Mouse (Mus musculus): ENCODE results near the gene Bpifa6. TPM values are rescaled to one million over a fixed set of nuclear protein-coding genes. Genes with fewer than 3 reads are reported as not detected.

The Bpifa6 gene
- polyA plus RNA-seq, 1 experiment: not detected

DNA sequence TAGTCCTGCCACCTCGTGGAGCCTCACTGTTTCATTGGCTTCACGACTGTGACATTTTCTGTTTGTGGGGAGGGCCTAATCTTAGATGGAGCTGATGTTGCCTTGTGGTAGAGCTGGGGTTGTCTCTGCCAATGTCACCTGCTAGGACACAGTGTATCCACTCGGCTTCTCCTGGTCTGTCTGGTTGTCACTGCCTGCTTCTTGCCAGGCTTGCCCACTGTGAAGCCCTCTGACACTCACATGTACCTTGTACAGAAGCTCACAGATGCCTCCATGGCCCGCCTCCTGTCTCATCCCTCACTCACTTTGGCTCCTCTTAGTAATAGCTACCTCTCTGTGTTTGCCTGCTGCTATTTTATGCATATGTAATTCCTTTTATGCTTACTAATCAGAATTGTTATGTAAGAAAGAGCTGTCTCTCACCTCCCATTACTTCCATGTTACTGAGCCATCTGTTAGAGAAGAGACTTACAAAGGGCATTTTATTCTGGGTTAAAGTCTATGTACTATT, 11.9 kb upstream of the Bpifa6 start:
- TF ChIP-seq GATA1 (IDR thresholded peaks at IDR 0.05; ENCODE audit: low read length) (no peak), TAL1 (IDR thresholded peaks at IDR 0.05; ENCODE audit: low read length) (no peak)
- Histone ChIP-seq H3K36me3 (ENCODE audit: control insufficient read depth) (no peaks in the 10 kb centered on the region), H3K4me3 (replicated peaks) (no peak overlapping the region), H3K9me3 (ENCODE audit: control insufficient read depth, low read length) (no peaks in the 10 kb centered on the region), H3K27me3 (ENCODE audit: control insufficient read depth) (no peaks in the 10 kb centered on the region), H3K4me1 (ENCODE audit: control insufficient read depth) (no peaks in the 10 kb centered on the region)

DNA sequence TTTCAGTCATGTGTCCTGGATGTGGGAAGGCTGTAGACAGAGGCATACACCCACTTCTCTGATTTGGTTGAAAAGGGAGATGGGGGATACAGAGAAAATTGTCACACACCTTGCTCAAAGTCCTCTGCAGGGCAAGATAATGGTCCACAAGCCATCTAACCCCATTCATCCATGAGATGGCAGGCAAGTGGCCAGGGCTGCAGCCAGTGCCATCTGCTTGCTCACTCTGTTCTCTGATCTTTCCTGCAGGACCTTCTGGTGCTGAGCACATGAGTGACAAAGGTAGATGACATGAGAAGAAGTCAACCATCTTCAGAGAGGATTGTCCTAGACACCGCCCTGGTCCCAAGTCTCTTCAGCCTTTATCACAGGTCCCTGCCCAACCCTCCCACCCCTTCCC, 11.4 kb upstream of the Bpifa6 start:
- H3K4me3 ChIP-seq (replicated peaks): no peak overlapping the region
- no peaks in the 10 kb centered on the region for H3K4me1 ChIP-seq (ENCODE audit: control insufficient read depth)
- no peaks in the 10 kb centered on the region for H3K9me3 ChIP-seq (ENCODE audit: control insufficient read depth, low read length)
- H3K36me3 ChIP-seq (ENCODE audit: control insufficient read depth): no peaks in the 10 kb centered on the region
- TF ChIP-seq GATA1 (IDR thresholded peaks at IDR 0.05; ENCODE audit: low read length) (no peak), TAL1 (IDR thresholded peaks at IDR 0.05; ENCODE audit: low read length) (no peak)
- H3K27me3 ChIP-seq (ENCODE audit: control insufficient read depth): no peaks in the 10 kb centered on the region

DNA sequence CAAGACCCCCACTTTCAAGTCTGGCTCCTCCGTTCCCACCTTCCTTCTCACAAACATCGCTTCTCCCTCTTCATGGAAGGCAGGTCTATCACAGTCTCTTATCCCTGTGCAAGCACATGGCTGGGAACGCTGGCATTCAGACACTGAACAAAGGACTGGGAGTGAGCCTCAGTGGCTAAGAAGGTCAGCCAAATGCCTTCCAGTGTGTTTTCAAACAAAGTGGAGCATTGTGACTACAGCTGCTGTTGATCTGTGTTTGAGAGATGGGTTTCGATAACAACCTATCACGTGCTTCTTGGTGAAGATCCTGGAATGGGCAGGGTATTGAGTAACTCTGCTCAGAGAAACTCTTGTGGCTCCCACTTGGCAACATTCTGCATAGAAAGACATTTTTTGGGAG, 4.5 kb upstream of the Bpifa6 start:
- Histone ChIP-seq H3K36me3 (ENCODE audit: control insufficient read depth) (no peaks in the 10 kb centered on the region), H3K4me3 (replicated peaks) (no peak overlapping the region), H3K27me3 (ENCODE audit: control insufficient read depth) (no peaks in the 10 kb centered on the region), H3K9me3 (ENCODE audit: control insufficient read depth, low read length) (no peaks in the 10 kb centered on the region), H3K4me1 (ENCODE audit: control insufficient read depth) (no peaks in the 10 kb centered on the region)
- TF ChIP-seq TAL1 (IDR thresholded peaks at IDR 0.05; ENCODE audit: low read length) (no peak), GATA1 (IDR thresholded peaks at IDR 0.05; ENCODE audit: low read length) (no peak)

DNA sequence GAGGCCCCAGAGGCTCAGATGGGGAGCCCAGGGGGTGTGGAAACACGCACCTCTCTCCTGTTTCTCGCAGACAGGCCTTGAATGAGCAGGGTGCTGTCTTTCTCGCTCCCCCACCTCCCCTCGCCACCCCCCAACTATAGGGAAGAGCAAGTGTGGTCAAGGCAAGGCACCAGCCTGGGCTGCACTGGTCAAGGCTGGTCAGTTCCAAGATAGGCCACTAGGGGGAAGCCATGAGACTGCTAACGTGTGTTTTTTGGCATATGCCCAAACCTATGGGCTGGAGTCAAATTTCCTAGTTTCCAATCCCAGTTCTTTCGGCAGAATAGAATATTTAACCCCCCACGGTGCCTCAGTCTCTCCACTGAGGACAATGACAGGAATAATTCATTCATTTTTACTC, 21.0 kb downstream of the Bpifa6 start:
- Histone ChIP-seq H3K36me3 (ENCODE audit: control insufficient read depth) (no peaks in the 10 kb centered on the region), H3K9me3 (ENCODE audit: control insufficient read depth, low read length) (no peaks in the 10 kb centered on the region), H3K4me1 (ENCODE audit: control insufficient read depth) (no peaks in the 10 kb centered on the region), H3K27me3 (ENCODE audit: control insufficient read depth) (no peaks in the 10 kb centered on the region), H3K4me3 (replicated peaks) (no peak overlapping the region)
- no peak for TF ChIP-seq TAL1 (IDR thresholded peaks at IDR 0.05; ENCODE audit: low read length)
- no peak for TF ChIP-seq GATA1 (IDR thresholded peaks at IDR 0.05; ENCODE audit: low read length)

DNA sequence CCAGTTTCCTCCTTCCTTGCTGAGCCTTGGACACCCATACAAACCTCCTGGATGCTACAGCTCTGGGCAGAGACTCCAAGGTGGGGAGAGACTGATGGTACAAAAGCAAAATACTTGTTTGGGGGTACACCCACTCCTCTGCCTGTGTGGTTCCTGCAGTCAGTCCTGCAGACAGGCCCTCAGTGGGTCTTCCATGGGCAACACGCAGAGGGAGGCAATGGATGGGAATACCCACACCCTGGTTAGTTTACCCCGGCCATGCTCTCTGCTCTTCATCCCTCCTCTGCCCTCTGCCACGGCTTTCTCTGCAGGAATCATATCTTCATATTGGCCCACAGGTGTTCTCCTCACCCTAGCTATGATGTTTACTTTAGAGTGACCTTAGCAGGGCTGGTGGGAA, 25.8 kb downstream of the Bpifa6 start:
- H3K9me3 ChIP-seq (ENCODE audit: control insufficient read depth, low read length): no peaks in the 10 kb centered on the region
- H3K36me3 ChIP-seq (ENCODE audit: control insufficient read depth): no peaks in the 10 kb centered on the region
- no peaks in the 10 kb centered on the region for H3K4me1 ChIP-seq (ENCODE audit: control insufficient read depth)
- TF ChIP-seq TAL1 (IDR thresholded peaks at IDR 0.05; ENCODE audit: low read length) (no peak), GATA1 (IDR thresholded peaks at IDR 0.05; ENCODE audit: low read length) (no peak)
- H3K4me3 ChIP-seq (replicated peaks): no peak overlapping the region
- H3K27me3 ChIP-seq (ENCODE audit: control insufficient read depth): no peaks in the 10 kb centered on the region

DNA sequence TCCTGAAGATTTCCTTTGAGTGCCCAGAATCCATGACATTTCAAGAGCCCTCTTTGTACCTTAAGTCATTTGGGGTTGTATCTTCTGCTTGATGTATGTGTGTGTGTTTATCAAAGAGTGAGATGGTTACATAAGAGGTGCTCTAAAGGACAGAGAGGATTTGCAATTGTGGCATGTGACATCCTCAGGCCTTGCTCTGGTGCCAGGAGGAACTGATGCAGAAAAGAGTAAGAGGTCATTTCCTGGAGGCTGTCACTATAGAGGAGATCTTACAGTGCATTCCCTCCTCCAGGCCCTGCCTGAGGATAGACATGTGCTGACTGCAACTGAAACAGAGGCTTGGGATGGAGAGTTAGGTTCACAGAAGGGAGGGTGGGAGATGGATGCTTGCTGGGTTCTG, 26.3 kb downstream of the Bpifa6 start:
- Histone ChIP-seq H3K9me3 (ENCODE audit: control insufficient read depth, low read length) (no peaks in the 10 kb centered on the region), H3K4me3 (replicated peaks) (no peak overlapping the region), H3K36me3 (ENCODE audit: control insufficient read depth) (no peaks in the 10 kb centered on the region), H3K27me3 (ENCODE audit: control insufficient read depth) (no peaks in the 10 kb centered on the region), H3K4me1 (ENCODE audit: control insufficient read depth) (no peaks in the 10 kb centered on the region)
- no peak for TF ChIP-seq TAL1 (IDR thresholded peaks at IDR 0.05; ENCODE audit: low read length)
- no peak for TF ChIP-seq GATA1 (IDR thresholded peaks at IDR 0.05; ENCODE audit: low read length)

DNA sequence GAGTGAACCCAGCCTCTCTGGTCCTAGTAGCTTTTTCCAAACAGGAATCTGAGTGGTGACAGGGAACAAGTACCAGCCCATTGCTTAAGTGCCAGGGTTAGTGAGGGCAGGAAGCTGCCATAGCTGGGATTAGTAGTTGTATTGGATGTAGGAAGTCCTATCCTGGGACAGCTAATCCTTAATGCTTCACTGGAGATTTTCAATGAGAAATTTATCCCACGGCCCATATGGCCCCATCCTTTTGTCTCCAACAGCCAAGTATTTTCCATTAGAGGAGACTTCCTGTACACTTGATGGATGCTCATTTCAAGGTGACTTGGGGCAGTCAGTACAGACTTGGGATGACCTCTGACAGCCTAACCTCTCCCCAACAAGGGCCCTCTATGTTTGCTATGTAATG, 29.7 kb downstream of the Bpifa6 start:
- Histone ChIP-seq H3K4me1 (ENCODE audit: control insufficient read depth) (no peaks in the 10 kb centered on the region), H3K9me3 (ENCODE audit: control insufficient read depth, low read length) (no peaks in the 10 kb centered on the region), H3K36me3 (ENCODE audit: control insufficient read depth) (no peaks in the 10 kb centered on the region), H3K4me3 (replicated peaks) (no peak overlapping the region), H3K27me3 (ENCODE audit: control insufficient read depth) (no peaks in the 10 kb centered on the region)
- no peak for TF ChIP-seq GATA1 (IDR thresholded peaks at IDR 0.05; ENCODE audit: low read length)

DNA sequence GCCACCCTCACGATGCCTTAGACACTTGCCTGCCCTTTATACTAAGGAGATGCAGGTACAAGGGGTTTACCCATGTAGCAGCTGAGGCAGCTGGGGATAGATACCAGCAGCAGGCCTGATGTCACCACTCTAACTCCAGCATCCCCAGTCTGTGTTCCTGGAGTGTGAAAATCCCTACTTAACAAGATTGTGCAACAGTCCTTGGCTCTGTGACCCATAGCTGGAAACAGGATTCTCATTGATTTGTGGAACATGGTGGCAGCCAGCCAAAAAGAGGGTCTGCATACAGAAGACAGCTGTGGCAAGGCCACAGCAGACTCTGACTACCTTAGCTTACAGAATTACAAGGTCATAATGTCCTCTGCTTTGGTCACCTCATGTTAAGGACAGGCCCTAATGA, 30.3 kb downstream of the Bpifa6 start:
- TF ChIP-seq GATA1 (IDR thresholded peaks at IDR 0.05; ENCODE audit: low read length) (no peak), TAL1 (IDR thresholded peaks at IDR 0.05; ENCODE audit: low read length) (no peak)
- H3K9me3 ChIP-seq (ENCODE audit: control insufficient read depth, low read length): no peaks in the 10 kb centered on the region
- no peaks in the 10 kb centered on the region for H3K4me1 ChIP-seq (ENCODE audit: control insufficient read depth)
- no peak overlapping the region for H3K4me3 ChIP-seq (replicated peaks)
- H3K36me3 ChIP-seq (ENCODE audit: control insufficient read depth): no peaks in the 10 kb centered on the region
- no peaks in the 10 kb centered on the region for H3K27me3 ChIP-seq (ENCODE audit: control insufficient read depth)

DNA sequence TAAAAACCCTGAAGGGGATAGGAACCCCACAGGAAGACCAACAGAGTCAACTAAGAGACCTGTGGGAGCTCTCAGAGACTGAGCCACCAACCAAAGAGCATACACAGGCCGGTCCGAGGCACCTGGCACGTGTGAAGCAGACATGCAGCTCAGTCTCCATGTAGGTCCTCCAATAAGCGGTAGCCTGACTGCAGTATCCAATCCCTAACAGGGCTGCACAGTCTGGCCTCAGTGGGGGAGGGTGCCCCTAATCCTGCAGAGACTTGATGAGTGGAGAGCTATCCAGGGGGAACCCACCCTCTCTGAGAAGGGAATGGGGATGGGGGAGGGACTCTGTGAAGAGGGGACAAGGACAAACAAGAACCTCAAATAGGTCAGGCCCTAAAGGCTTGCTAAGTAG, 31.0 kb downstream of the Bpifa6 start:
- Histone ChIP-seq H3K36me3 (ENCODE audit: control insufficient read depth) (no peaks in the 10 kb centered on the region), H3K9me3 (ENCODE audit: control insufficient read depth, low read length) (no peaks in the 10 kb centered on the region), H3K4me3 (replicated peaks) (no peak overlapping the region), H3K27me3 (ENCODE audit: control insufficient read depth) (no peaks in the 10 kb centered on the region), H3K4me1 (ENCODE audit: control insufficient read depth) (no peaks in the 10 kb centered on the region)
- TF ChIP-seq GATA1 (IDR thresholded peaks at IDR 0.05; ENCODE audit: low read length) (no peak), TAL1 (IDR thresholded peaks at IDR 0.05; ENCODE audit: low read length) (no peak)

DNA sequence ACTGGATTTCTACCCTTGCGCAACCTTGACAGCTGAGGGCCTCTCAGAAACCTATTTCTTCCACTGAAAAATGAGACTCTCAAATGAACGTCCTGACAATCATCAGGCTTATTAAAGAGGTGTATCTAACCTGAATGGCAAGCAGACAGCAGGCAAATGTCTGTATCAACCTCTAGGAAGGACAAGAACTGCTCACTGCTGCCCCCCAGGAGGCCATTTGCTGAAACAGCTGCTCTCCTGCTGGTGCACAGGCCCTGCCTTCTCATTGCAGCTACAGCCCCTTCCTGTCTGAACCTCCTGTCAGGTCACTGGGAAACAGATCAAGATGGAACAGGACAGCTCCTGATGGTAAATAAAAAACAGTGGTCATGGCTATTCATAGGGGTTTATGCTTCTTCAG, 31.6 kb downstream of the Bpifa6 start:
- TF ChIP-seq TAL1 (IDR thresholded peaks at IDR 0.05; ENCODE audit: low read length): no peak
- no peak for TF ChIP-seq GATA1 (IDR thresholded peaks at IDR 0.05; ENCODE audit: low read length)
- no peaks in the 10 kb centered on the region for H3K27me3 ChIP-seq (ENCODE audit: control insufficient read depth)
- H3K4me3 ChIP-seq (replicated peaks): no peak overlapping the region
- H3K4me1 ChIP-seq (ENCODE audit: control insufficient read depth): no peaks in the 10 kb centered on the region
- H3K36me3 ChIP-seq (ENCODE audit: control insufficient read depth): no peaks in the 10 kb centered on the region
- H3K9me3 ChIP-seq (ENCODE audit: control insufficient read depth, low read length): no peaks in the 10 kb centered on the region
